Mouse (Mus musculus) heart, embryonic 13.5 days (tissue): ENCODE measurements at regions not wholly inside any gene's neighbourhood (a gene's known extent, or its start where the extent isn't known, plus 50 kb on each side); places are given as distances from the start of the nearest gene placed in this dataset.

Source experiments
- ATAC-seq: fragments of 200-750 bp; cut with Nextera tagmentation; 2 replicates; pipeline ENCODE4 v1.8.0; 2017; ENCODE audit warnings: moderate TSS enrichment; ENCODE audit not compliant: insufficient number of reproducible peaks, low FRiP score, low TSS enrichment; ENCODE audit errors: extremely low read depth
- H3K27ac ChIP-seq: fragments of 300-500 bp; sonication (generic); replicated peaks from 2 replicates; pipeline ENCODE4 v1.5.1; 2015; ENCODE audit warnings: moderate library complexity, mild to moderate bottlenecking, inconsistent platforms
- H3K27me3 ChIP-seq: fragments of 300-500 bp; sonication (generic); replicated peaks from 2 replicates; pipeline ENCODE4 v1.6.1; 2015; ENCODE audit warnings: mild to moderate bottlenecking, inconsistent platforms
- H3K36me3 ChIP-seq: fragments of 300-500 bp; sonication (generic); 2 replicates; pipeline ENCODE4 v1.6.1; 2015; ENCODE audit warnings: mild to moderate bottlenecking, inconsistent platforms
- H3K4me1 ChIP-seq: fragments of 300-500 bp; sonication (generic); 2 replicates; pipeline ENCODE4 v1.6.1; 2015; ENCODE audit warnings: inconsistent platforms
- H3K4me2 ChIP-seq: fragments of 300-500 bp; sonication (generic); 2 replicates; pipeline ENCODE4 v1.6.1; 2015; ENCODE audit warnings: inconsistent platforms, mild to moderate bottlenecking, moderate library complexity
- H3K4me3 ChIP-seq: fragments of 300-500 bp; sonication (generic); 2 replicates; pipeline ENCODE4 v1.5.1; 2015; ENCODE audit warnings: moderate library complexity, mild to moderate bottlenecking, inconsistent platforms
- H3K9ac ChIP-seq: fragments of 300-500 bp; sonication (generic); 2 replicates; pipeline ENCODE4 v1.6.1; 2015; ENCODE audit warnings: inconsistent platforms, mild to moderate bottlenecking, moderate library complexity
- H3K9me3 ChIP-seq: fragments of 300-500 bp; sonication (generic); 2 replicates; pipeline ENCODE4 v1.6.1; 2016; ENCODE audit warnings: inconsistent platforms
- WGBS: fragments of 180-500 bp; shearing (Covaris S2); methylation state at CpG from one replicate; pipeline ENCODE4 v1.1.7; 2015; ENCODE audit warnings: mixed read lengths; 5-methylcytosine and 5-hydroxymethylcytosine counted together

DNA sequence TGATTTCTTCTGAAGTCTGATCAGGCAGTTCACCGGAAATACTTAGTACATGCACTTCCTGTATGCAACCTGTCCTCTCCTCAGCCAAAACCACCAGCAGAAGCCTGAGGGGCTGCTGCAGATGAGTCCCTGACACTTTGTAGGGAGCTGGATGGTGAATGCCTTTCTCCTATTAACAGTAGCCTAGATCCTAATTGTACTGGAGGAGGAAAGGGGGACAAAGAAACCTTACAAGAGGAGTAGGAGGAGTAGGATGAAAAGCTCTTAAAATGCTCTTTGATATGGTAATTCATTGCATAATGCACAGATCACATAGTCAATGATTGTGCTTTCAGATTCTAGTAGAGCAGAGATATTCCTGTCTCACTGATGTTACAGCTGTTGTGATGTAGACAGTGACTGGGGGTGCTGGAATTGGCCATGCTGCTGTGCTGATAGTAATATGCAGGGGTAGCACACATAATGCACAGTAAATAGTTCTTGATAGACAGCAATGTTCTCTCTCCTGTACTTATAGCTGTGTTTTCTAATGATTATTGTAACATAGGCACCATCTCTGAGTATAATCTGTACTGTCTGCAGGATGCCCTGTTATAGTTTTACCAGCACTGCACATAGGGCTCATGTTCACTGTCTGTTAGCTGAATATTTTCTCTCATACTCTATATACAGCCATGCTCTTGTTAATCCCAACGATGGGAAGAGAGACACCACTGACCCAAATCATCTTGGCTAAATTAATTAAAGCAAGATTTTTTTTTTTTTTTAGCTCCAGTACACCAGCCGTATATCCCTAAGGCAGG, 874.4 kb downstream of the Car8 start:
- 71% methylated on average over 3 of the region's 3 CpGs for WGBS
- H3K27me3 ChIP-seq: no peaks in the 10 kb centered on the region
- H3K4me2 ChIP-seq: no peak overlapping the region
- H3K4me1 ChIP-seq: no peaks in the 10 kb centered on the region
- H3K36me3 ChIP-seq: no peaks in the 10 kb centered on the region
- no peak for ATAC-seq
- no peak overlapping the region for H3K9ac ChIP-seq
- no peak overlapping the region for H3K27ac ChIP-seq
- no peak overlapping the region for H3K4me3 ChIP-seq
- no peaks in the 10 kb centered on the region for H3K9me3 ChIP-seq

GRCm38 (mm10) chr4:7363508-7363907, 875.3 kb downstream of the Car8 start:
- no peaks in the 10 kb centered on the region for H3K36me3 ChIP-seq
- WGBS: 69% methylated on average over 2 of the region's 2 CpGs
- H3K9ac ChIP-seq: no peak overlapping the region
- H3K4me1 ChIP-seq: no peaks in the 10 kb centered on the region
- H3K4me3 ChIP-seq: no peak overlapping the region
- H3K9me3 ChIP-seq: no peaks in the 10 kb centered on the region
- no peak overlapping the region for H3K4me2 ChIP-seq
- H3K27me3 ChIP-seq: no peaks in the 10 kb centered on the region
- ATAC-seq: no peak
- no peak overlapping the region for H3K27ac ChIP-seq

DNA sequence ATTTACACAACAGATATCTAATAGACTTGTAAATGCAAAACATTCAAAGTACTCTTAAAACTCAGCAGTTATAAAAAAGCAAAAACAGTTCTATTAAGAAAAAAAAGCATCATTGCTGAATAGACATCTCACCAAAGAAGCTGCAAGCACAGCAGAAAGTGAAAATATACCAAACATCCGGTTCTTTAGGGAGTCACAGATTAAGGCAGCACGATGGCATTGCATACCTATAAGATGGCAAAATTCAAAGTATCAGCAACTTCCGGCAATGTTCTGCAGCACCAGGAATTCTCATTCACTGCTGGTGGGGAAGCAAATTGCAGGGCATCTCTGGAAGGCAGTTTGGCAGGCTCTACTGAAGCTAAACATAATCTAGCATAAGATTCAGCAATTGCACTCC, 882.6 kb downstream of the Car8 start:
- no peak for ATAC-seq
- 77% methylated on average over 3 of the region's 3 CpGs for WGBS
- Histone ChIP-seq H3K4me2 (no peak overlapping the region), H3K27me3 (no peaks in the 10 kb centered on the region), H3K9me3 (no peaks in the 10 kb centered on the region), H3K4me3 (no peak overlapping the region), H3K9ac (no peak overlapping the region), H3K4me1 (no peaks in the 10 kb centered on the region), H3K27ac (no peak overlapping the region), H3K36me3 (no peaks in the 10 kb centered on the region)

DNA sequence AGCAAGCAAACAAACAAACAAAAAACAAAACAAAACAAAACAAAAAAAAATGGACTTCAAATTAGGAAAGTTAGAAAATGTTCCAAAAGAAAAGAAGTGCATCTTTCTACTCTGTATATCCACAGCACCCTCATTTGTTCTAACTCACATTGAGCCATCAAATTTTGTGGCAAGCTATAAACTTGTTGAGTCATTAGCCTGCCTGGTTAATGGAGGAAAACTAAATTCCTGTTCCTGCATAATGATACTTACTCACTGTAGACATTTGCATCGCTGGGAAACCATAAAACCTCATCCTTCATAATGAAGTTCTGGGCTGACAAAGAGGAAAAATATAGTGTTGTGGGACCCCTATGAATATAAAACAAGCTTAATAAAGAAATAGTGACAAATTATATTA, 891.5 kb downstream of the Car8 start:
- Histone ChIP-seq H3K27ac (no peak overlapping the region), H3K27me3 (no peaks in the 10 kb centered on the region), H3K4me2 (no peak overlapping the region), H3K9ac (no peak overlapping the region), H3K4me1 (no peaks in the 10 kb centered on the region), H3K36me3 (no peaks in the 10 kb centered on the region), H3K9me3 (no peaks in the 10 kb centered on the region), H3K4me3 (no peak overlapping the region)
- 72% methylated on average over 1 of the region's 1 CpGs for WGBS
- no peak for ATAC-seq

GRCm38 (mm10) chr4:7341159-7341558, 897.7 kb downstream of the Car8 start:
- Histone ChIP-seq H3K27me3 (no peaks in the 10 kb centered on the region), H3K4me2 (no peak overlapping the region), H3K9me3 (no peaks in the 10 kb centered on the region), H3K4me3 (no peak overlapping the region), H3K9ac (no peak overlapping the region), H3K36me3 (no peaks in the 10 kb centered on the region), H3K27ac (no peak overlapping the region), H3K4me1 (no peaks in the 10 kb centered on the region)
- no peak for ATAC-seq
- 77% methylated on average over 1 of the region's 1 CpGs for WGBS

GRCm38 (mm10) chr4:7314261-7314660, 924.6 kb downstream of the Car8 start:
- Histone ChIP-seq H3K9me3 (no peaks in the 10 kb centered on the region), H3K27ac (no peak overlapping the region), H3K36me3 (no peaks in the 10 kb centered on the region), H3K4me3 (no peak overlapping the region), H3K4me1 (peaks cover 7% of the 10 kb centered on the region), H3K27me3 (no peaks in the 10 kb centered on the region), H3K4me2 (no peak overlapping the region), H3K9ac (no peak overlapping the region)
- WGBS: 31% methylated on average over 4 of the region's 4 CpGs
- no peak for ATAC-seq

DNA sequence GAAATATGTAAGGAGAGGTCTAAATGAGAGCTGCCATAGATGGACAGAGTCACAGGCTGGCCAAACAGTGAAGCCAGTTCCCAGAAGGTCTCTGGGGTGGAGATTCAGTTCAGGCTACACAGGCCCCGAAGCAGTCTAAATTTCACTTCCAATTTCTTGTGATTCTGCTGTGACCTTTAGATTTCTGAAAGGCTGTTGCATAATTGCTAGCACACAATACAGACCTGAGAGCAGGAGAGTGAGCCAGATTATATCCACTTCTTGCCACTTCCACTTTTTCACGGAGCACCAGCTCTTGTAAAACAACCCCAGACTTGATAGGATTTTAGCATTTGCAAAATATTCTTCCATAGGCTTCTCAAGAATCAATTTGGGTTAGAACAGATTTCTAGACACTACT, 925.6 kb downstream of the Car8 start:
- Histone ChIP-seq H3K4me1 (peaks cover 7% of the 10 kb centered on the region), H3K27me3 (no peaks in the 10 kb centered on the region), H3K27ac (no peak overlapping the region), H3K4me3 (no peak overlapping the region), H3K4me2 (no peak overlapping the region), H3K9me3 (no peaks in the 10 kb centered on the region), H3K36me3 (no peaks in the 10 kb centered on the region), H3K9ac (no peak overlapping the region)
- 72% methylated on average over 2 of the region's 2 CpGs for WGBS
- no peak for ATAC-seq

DNA sequence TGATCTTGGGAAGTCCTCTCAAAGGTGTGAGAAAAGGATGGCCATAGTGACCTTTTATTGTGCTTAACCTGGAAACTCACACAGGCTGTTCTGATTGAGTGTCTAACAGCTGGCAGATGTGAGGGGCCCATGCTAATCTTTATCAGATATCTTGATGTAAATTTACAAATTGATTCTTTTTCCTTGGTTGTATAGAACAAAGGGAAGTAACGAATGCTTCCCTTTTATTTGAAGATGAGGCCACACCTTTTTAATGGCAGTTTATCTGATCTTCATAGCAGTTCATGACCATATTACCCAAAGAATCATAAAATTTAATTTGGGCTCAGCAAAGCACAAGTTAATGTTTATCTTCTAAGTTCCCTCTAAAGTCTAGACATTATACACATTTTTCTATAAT, 926.7 kb downstream of the Car8 start:
- Histone ChIP-seq H3K4me1 (peaks cover 7% of the 10 kb centered on the region), H3K9me3 (no peaks in the 10 kb centered on the region), H3K27me3 (no peaks in the 10 kb centered on the region), H3K9ac (no peak overlapping the region), H3K36me3 (no peaks in the 10 kb centered on the region), H3K4me2 (no peak overlapping the region), H3K4me3 (no peak overlapping the region), H3K27ac (no peak overlapping the region)
- ATAC-seq: no peak
- WGBS: 63% methylated on average over 1 of the region's 1 CpGs

DNA sequence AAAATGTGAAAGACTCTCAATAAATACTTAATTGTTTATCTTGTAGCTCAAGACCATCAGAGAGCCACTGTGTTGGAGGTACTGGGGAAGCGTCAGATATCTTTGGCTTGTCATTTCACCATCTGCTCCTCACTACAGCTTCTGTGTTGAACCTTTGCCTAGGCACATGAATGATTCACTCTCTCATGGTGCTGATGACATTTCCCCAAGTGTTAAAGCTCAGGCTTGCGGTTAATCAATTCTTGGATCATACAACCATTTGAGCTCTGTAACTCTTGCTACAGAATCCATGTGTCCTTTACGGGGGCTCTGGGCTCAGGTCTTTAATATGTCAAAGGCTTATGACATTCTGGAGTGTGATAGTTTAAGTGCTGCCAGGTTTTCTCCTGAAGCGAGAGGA, 969.8 kb downstream of the Car8 start:
- no peak for ATAC-seq
- Histone ChIP-seq H3K27ac (no peak overlapping the region), H3K27me3 (no peaks in the 10 kb centered on the region), H3K4me1 (no peaks in the 10 kb centered on the region), H3K9me3 (no peaks in the 10 kb centered on the region), H3K36me3 (no peaks in the 10 kb centered on the region), H3K4me2 (no peak overlapping the region), H3K4me3 (no peak overlapping the region), H3K9ac (no peak overlapping the region)
- WGBS: 70% methylated on average over 4 of the region's 4 CpGs

DNA sequence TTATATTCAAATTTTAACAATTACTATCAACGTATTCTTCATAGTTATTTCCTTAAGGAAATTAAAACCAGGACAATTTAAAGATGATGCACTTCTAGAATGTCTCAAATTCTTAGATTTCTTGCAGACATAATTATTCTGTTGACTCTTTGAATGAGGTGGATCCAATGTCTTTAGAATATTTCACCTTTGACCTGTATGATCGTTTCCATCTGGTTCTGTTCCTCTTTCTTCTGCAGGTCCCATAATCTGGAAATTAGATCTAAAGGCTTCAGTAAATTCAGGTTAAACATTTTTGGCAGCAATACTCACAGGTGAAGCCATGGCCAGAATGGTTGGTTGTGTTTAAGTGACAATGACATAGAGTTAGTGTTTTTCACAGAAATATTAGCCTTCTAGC, 982.4 kb downstream of the Car8 start:
- H3K4me3 ChIP-seq: no peak overlapping the region
- H3K27ac ChIP-seq: no peak overlapping the region
- 73% methylated on average over 2 of the region's 2 CpGs for WGBS
- no peaks in the 10 kb centered on the region for H3K27me3 ChIP-seq
- ATAC-seq: no peak
- no peaks in the 10 kb centered on the region for H3K9me3 ChIP-seq
- no peaks in the 10 kb centered on the region for H3K4me1 ChIP-seq
- no peak overlapping the region for H3K4me2 ChIP-seq
- H3K9ac ChIP-seq: no peak overlapping the region
- no peaks in the 10 kb centered on the region for H3K36me3 ChIP-seq

DNA sequence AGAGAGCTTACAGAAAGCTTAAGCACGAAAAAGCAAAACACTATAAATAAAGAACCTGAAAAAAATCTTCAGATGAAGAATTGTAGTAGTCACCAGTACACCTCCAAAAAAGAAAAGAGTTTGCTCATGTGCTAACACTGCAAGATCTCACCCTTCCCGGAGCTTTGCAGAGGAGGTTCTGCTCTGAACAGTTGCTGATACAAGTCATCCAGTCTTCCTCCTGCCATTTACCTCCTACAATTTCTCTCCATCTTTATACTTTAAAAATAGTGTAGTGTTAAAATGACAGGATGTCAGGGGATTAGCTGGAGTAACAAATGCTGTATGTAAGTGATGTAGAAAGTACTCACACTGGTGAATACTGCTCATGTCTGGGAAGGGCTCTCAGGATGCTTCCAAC, 985.2 kb downstream of the Car8 start:
- WGBS: 71% methylated on average over 2 of the region's 2 CpGs
- no peaks in the 10 kb centered on the region for H3K4me1 ChIP-seq
- H3K36me3 ChIP-seq: no peaks in the 10 kb centered on the region
- no peak overlapping the region for H3K4me2 ChIP-seq
- no peaks in the 10 kb centered on the region for H3K9me3 ChIP-seq
- H3K27me3 ChIP-seq: no peaks in the 10 kb centered on the region
- H3K9ac ChIP-seq: no peak overlapping the region
- ATAC-seq: no peak
- H3K27ac ChIP-seq: no peak overlapping the region
- H3K4me3 ChIP-seq: no peak overlapping the region

GRCm38 (mm10) chr4:7251641-7252040, 987.2 kb downstream of the Car8 start:
- no peak overlapping the region for H3K4me2 ChIP-seq
- no peaks in the 10 kb centered on the region for H3K4me1 ChIP-seq
- 72% methylated on average over 2 of the region's 2 CpGs for WGBS
- no peak for ATAC-seq
- no peak overlapping the region for H3K27ac ChIP-seq
- H3K27me3 ChIP-seq: no peaks in the 10 kb centered on the region
- no peak overlapping the region for H3K4me3 ChIP-seq
- H3K9ac ChIP-seq: no peak overlapping the region
- H3K36me3 ChIP-seq: no peaks in the 10 kb centered on the region
- H3K9me3 ChIP-seq: no peaks in the 10 kb centered on the region
